Mouse (Mus musculus) stomach, postnatal 0 days (tissue): ENCODE measurements around the gene Agbl4.

Experiments used
- CTCF ChIP-seq: IDR thresholded peaks from 2 replicates; pipeline ENCODE4 v1.5.1; 2016; ENCODE audit warnings: antibody characterized with exemption, low read depth, mild to moderate bottlenecking, moderate library complexity
- EP300 ChIP-seq: optimal IDR thresholded peaks from 2 replicates; pipeline ENCODE3; 2016; ENCODE audit warnings: antibody characterized with exemption

GRCm38 (mm10) chr4:111518191-111518590 lies 1120.7 kb downstream of the Agbl4 start:
- TF ChIP-seq CTCF (no peak), EP300 (no peak)
